Mouse (Mus musculus) liver, postnatal 0 days (tissue): ENCODE measurements around the gene Dnm2. TPM values are rescaled to one million over a fixed set of nuclear protein-coding genes. Genes with fewer than 3 reads are reported as not detected.

Experiments
- ATAC-seq: fragments of 200-750 bp; cut with Nextera tagmentation; 2 replicates; pipeline ENCODE4 v1.8.0; 2017; ENCODE audit warnings: mild to moderate bottlenecking, moderate library complexity
- DNase-seq: peaks from one replicate; pipeline ENCODE4 v3.0.0-alpha.2; 2016
- H3K27ac ChIP-seq: fragments of 300-500 bp; sonication (generic); 2 replicates; pipeline ENCODE4 v1.5.1; 2014; ENCODE audit warnings: antibody characterized with exemption, moderate library complexity, mild to moderate bottlenecking, low read depth
- H3K27me3 ChIP-seq: fragments of 300-500 bp; sonication (generic); 2 replicates; pipeline ENCODE4 v1.6.1; 2014; ENCODE audit warnings: low read length, control low read depth, mixed read lengths; ENCODE audit not compliant: insufficient read depth
- H3K36me3 ChIP-seq: fragments of 300-500 bp; sonication (generic); replicated peaks from 2 replicates; pipeline ENCODE4 v1.6.1; 2014; ENCODE audit warnings: mild to moderate bottlenecking, control low read depth, low read length, moderate library complexity, mixed read lengths; ENCODE audit not compliant: insufficient read depth
- H3K4me1 ChIP-seq: fragments of 300-500 bp; sonication (generic); 2 replicates; pipeline ENCODE4 v1.6.1; 2014; ENCODE audit warnings: antibody characterized with exemption, mild to moderate bottlenecking, control low read depth; ENCODE audit not compliant: insufficient read depth
- H3K4me2 ChIP-seq: fragments of 300-500 bp; sonication (generic); 2 replicates; pipeline ENCODE4 v1.6.1; 2014; ENCODE audit warnings: low read depth, mild to moderate bottlenecking, low read length, moderate library complexity, mixed read lengths
- H3K4me3 ChIP-seq: fragments of 300-500 bp; sonication (generic); 2 replicates; pipeline ENCODE4 v1.5.1; 2014; ENCODE audit warnings: low read depth, low read length
- H3K9ac ChIP-seq: fragments of 300-500 bp; sonication (generic); replicated peaks from 2 replicates; pipeline ENCODE4 v1.6.1; 2014; ENCODE audit warnings: mild to moderate bottlenecking, moderate library complexity
- H3K9me3 ChIP-seq: fragments of 300-500 bp; sonication (generic); 2 replicates; pipeline ENCODE4 v1.6.1; 2016; ENCODE audit warnings: mild to moderate bottlenecking, control low read depth, low read length, mixed read lengths
- CTCF ChIP-seq: sonication (generic); IDR thresholded peaks from 2 replicates; pipeline ENCODE4 v1.5.1; 2016; ENCODE audit warnings: antibody characterized with exemption, low read depth
- EP300 ChIP-seq: IDR thresholded peaks from 2 replicates; pipeline ENCODE4 v1.6.1; 2016; ENCODE audit warnings: antibody characterized with exemption, low read depth, mild to moderate bottlenecking
- WGBS: fragments of 180-500 bp; shearing (Covaris S2); extraction: QIAGEN DNeasy Blood & Tissue Kit; methylation state at CpG from one replicate; pipeline ENCODE4 v1.1.7; 2014; ENCODE audit not compliant: insufficient replicate concordance; 5-methylcytosine and 5-hydroxymethylcytosine counted together
- microRNA-seq: library from miRNA; unstranded; fragments of <30 nt; microRNA quantifications from one replicate; pipeline ENCODE4, GENCODE M21; 2016
- polyA plus RNA-seq: library from polyadenylated mRNA; unstranded; fragments of >200 nt; fragmentation: Nextera tagmentation; extraction: Ambion mirVana; gene quantifications from 2 replicates; pipeline ENCODE4 v1.2.1, GENCODE M21; 2015

The Dnm2 gene
- polyA plus RNA-seq, 1 experiment from 2014 or later = 35.2 TPM

DNA sequence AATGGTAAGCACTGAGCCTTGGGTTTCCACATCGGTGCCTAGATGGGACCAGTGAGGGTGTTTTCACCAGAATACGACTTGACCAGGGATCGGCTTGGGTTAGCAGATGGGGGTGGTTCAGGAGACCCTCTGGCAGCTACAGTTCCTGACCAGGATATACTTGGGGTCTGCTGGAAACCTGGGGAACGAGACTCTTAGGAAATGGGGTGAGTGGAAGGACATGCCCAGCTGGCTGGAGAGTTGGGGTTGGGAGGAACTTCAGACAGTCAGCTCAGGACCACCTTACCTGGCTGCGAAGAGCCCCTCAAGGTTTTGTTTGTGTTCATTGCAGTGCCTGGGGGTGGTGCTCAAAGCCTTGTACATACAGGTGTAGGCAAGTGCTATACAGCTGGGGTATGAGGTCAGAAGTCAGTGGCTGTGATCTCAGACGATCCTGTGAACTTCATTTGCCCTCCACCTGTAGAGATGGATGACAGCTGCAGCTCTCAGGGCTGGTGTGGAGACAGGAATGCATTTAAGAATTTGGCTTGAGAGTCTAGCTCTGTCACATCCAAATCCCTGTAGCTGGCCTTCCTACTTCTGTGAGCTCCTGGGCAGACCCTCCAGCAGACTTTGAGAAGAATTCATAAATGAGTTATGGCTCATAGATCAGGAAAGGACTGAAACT lies 129.0 kb downstream of the Dnm2 start:
- Histone ChIP-seq H3K9ac (no peak overlapping the region), H3K4me1 (peaks cover 34% of the 10 kb centered on the region)

DNA sequence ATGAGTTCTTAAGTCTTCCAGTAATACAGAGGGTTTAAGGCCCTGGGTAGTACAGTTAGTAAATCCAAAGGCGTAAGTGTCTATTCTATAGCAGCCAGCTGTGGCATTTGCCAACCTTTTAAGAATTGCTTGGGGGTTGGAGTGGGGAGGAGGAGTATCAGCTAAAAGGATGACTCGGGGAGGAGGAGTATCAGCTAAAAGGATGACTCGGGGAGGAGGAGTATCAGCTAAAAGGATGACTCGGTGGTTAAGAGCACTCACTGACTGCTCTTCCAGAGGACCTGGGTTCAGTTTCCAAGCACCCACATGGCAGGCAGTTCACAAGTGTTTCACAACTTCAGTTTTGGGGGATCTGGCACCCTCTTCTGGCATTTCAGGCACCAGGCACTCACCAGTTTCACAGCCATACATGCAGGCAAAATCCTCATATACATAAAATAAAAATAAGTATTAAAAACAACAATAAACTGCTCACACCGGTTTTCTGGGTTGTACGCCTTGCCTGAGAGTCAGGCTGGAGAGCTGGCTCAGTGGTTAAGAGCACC lies 130.6 kb downstream of the Dnm2 start:
- Histone ChIP-seq H3K27me3 (no peaks in the 10 kb centered on the region), H3K27ac (peak overlapping the region; percentile 50; the same call in 1 of the 2 replicates), H3K9ac (no peak overlapping the region), H3K4me3 (no peak overlapping the region), H3K9me3 (no peaks in the 10 kb centered on the region), H3K4me1 (peaks cover 37% of the 10 kb centered on the region), H3K4me2 (0 out of 2 replicates have a peak overlapping the region, but pooled peaks have one; percentile 9), H3K36me3 (peaks cover 8% of the 10 kb centered on the region)
- ATAC-seq (peak; percentile 36), DNase-seq (no peak)
- TF ChIP-seq CTCF (peak; percentile 27), EP300 (no peak)
- WGBS = 77% methylated on average over 6 of the region's 6 CpGs

More for the DNA sequence above, 129.0 kb downstream of the Dnm2 start:
- ATAC-seq = no peak
- H3K36me3 ChIP-seq = peaks cover 13% of the 10 kb centered on the region
- H3K27me3 ChIP-seq = no peaks in the 10 kb centered on the region
- no peak overlapping the region for H3K27ac ChIP-seq
- no peak for TF ChIP-seq CTCF
- TF ChIP-seq EP300 = no peak
- WGBS = 85% methylated on average over 6 of the region's 6 CpGs
- no peak for DNase-seq
- no peak overlapping the region for H3K4me2 ChIP-seq
- no peaks in the 10 kb centered on the region for H3K9me3 ChIP-seq
- no peak overlapping the region for H3K4me3 ChIP-seq

DNA sequence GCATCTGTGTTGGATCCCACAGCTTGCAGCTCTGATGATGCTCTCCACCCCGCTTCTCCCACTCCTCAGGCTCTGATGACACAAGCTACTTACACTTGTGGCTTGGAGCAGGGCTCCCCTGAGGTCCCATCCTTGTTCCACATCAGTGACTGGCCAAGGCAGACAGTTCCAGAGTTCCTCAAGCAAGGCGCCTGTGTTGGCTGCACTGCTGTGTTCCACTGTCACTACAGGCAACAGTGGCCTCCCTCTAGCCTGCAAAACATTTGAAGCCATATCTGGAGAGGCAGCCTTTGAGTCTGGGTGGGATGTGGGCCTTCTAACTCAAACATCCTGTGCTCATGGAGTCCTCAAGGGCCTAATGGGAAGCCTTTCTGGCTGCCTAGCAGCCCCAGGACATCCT lies 132.3 kb downstream of the Dnm2 start:
- DNase-seq (no peak), ATAC-seq (no peak)
- no peak overlapping the region for H3K4me3 ChIP-seq
- peaks cover 37% of the 10 kb centered on the region for H3K4me1 ChIP-seq
- H3K36me3 ChIP-seq = peaks cover 8% of the 10 kb centered on the region
- no peaks in the 10 kb centered on the region for H3K9me3 ChIP-seq
- no peak for TF ChIP-seq CTCF
- no peak overlapping the region for H3K4me2 ChIP-seq
- 86% methylated on average over 2 of the region's 2 CpGs for WGBS
- no peak overlapping the region for H3K9ac ChIP-seq
- no peaks in the 10 kb centered on the region for H3K27me3 ChIP-seq
- peak overlapping the region; percentile 89 for H3K27ac ChIP-seq

Small RNA genes within 50 kb of the gene (microRNA-seq; reads per million reads assigned to microRNA genes)
- gene Mir199a-1 = 1.2 reads per million

Other genes starting within 250 kb of the Dnm2 start
- gene Keap1, start 185.5 kb upstream of the Dnm2 start, polyA plus RNA-seq = 22.9 and 26.5 TPM in 2 replicates
- gene S1pr5, start 176.5 kb upstream of the Dnm2 start, polyA plus RNA-seq = 0.08 and 0.17 TPM in 2 replicates
- gene Atg4d, start 159.6 kb upstream of the Dnm2 start, polyA plus RNA-seq = 49.3 and 51.2 TPM in 2 replicates
- gene Kri1, start 136.9 kb upstream of the Dnm2 start, polyA plus RNA-seq = 4.7 and 5.3 TPM in 2 replicates
- gene Cdkn2d, start 133.5 kb upstream of the Dnm2 start, polyA plus RNA-seq = 74.3 and 76.6 TPM in 2 replicates
- 0.32 and 0.54 TPM in 2 replicates for gene Ap1m2, start 112.6 kb upstream of the Dnm2 start, polyA plus RNA-seq
- gene Slc44a2, start 104.2 kb upstream of the Dnm2 start, polyA plus RNA-seq = 12.8 and 14.4 TPM in 2 replicates
- gene Ilf3, start 57.0 kb upstream of the Dnm2 start, polyA plus RNA-seq = 19.1 and 23.5 TPM in 2 replicates
- gene Qtrt1, start 13.1 kb upstream of the Dnm2 start, polyA plus RNA-seq = 11.3 and 13.7 TPM in 2 replicates
- gene Tmed1, start 85.3 kb downstream of the Dnm2 start, polyA plus RNA-seq = 34.6 and 38.0 TPM in 2 replicates
- 13.6 and 14.2 TPM in 2 replicates for gene AB124611, start 101.3 kb downstream of the Dnm2 start, polyA plus RNA-seq
- 8.6 TPM in 2 replicates for gene Carm1, start 122.0 kb downstream of the Dnm2 start, polyA plus RNA-seq
- 12.5 and 13.0 TPM in 2 replicates for gene Timm29, start 167.8 kb downstream of the Dnm2 start, polyA plus RNA-seq
- gene Yipf2, start 167.9 kb downstream of the Dnm2 start, polyA plus RNA-seq = 7.8 and 8.5 TPM in 2 replicates
- gene Smarca4, start 191.3 kb downstream of the Dnm2 start, polyA plus RNA-seq = 12.8 and 14.3 TPM in 2 replicates